Mouse (Mus musculus) C2C12 (cell line): Measurements from ENCODE around the gene Psmb3.
A peak's percentile ranks its signal among the peaks of the same experiment; 100 is the strongest.

Experiments used
- CTCF ChIP-seq: IDR thresholded peaks from one replicate; pipeline ENCODE4 v1.5.1; 2011; ENCODE audit not compliant: control insufficient read depth, insufficient read depth, insufficient read length
- FOSL1 ChIP-seq: IDR thresholded peaks from one replicate; pipeline ENCODE4 v1.8.0; 2011; ENCODE audit warnings: mild to moderate bottlenecking, low read length; ENCODE audit not compliant: poor library complexity, insufficient read depth, severe bottlenecking
- MAX ChIP-seq: IDR thresholded peaks from one replicate; pipeline ENCODE4 v1.6.1; 2011; ENCODE audit warnings: mild to moderate bottlenecking, control low read depth

GRCm38 (mm10) chr11:97685613-97686321, 17.4 kb upstream of the Psmb3 start, which contains the start of gene Cisd3:
- TF ChIP-seq CTCF = no peak
- peak; percentile 74 for TF ChIP-seq MAX
- TF ChIP-seq FOSL1 = no peak
